Mouse (Mus musculus): ENCODE measurements around the gene Rasgef1b.
A peak's percentile ranks its signal among the peaks of the same experiment; 100 is the strongest.

The Rasgef1b gene

GRCm38 (mm10) chr5:99487009-99487858, 241.6 kb downstream of the Rasgef1b start:
- no peak for DNase-seq

GRCm38 (mm10) chr5:99483162-99483561, 245.7 kb downstream of the Rasgef1b start:
- no peak for DNase-seq

- DNase-seq: no peak
Measured at GRCm38 (mm10) chr5:99482524-99482923, 246.3 kb downstream of the Rasgef1b start.

- no peak for DNase-seq
Measured at GRCm38 (mm10) chr5:99482016-99482415, 246.8 kb downstream of the Rasgef1b start.

GRCm38 (mm10) chr5:99480078-99481031, 248.5 kb downstream of the Rasgef1b start:
- peak; percentile 21 for DNase-seq

GRCm38 (mm10) chr5:99479263-99480077, 249.4 kb downstream of the Rasgef1b start:
- peak; percentile 43 for DNase-seq

GRCm38 (mm10) chr5:99478716-99479115, 250.1 kb downstream of the Rasgef1b start:
- DNase-seq: peak; percentile 10

- DNase-seq: no peak
Measured at GRCm38 (mm10) chr5:99477420-99477815, 251.4 kb downstream of the Rasgef1b start.

- DNase-seq: no peak
Measured at GRCm38 (mm10) chr5:99476640-99477419, 252.0 kb downstream of the Rasgef1b start.

- DNase-seq: no peak
Measured at GRCm38 (mm10) chr5:99472607-99473335, 256.1 kb downstream of the Rasgef1b start.

GRCm38 (mm10) chr5:99471790-99472189, 257.1 kb downstream of the Rasgef1b start:
- DNase-seq: no peak

GRCm38 (mm10) chr5:99470613-99471012, 258.3 kb downstream of the Rasgef1b start:
- no peak for DNase-seq

GRCm38 (mm10) chr5:99459007-99459406, 269.9 kb downstream of the Rasgef1b start:
- no peak for DNase-seq

- no peak for DNase-seq
Measured at GRCm38 (mm10) chr5:99457291-99457690, 271.6 kb downstream of the Rasgef1b start.

- no peak for DNase-seq
Measured at GRCm38 (mm10) chr5:99451939-99452338, 276.9 kb downstream of the Rasgef1b start.

- no peak for DNase-seq
Measured at GRCm38 (mm10) chr5:99451416-99451815, 277.4 kb downstream of the Rasgef1b start.

- no peak for DNase-seq
Measured at GRCm38 (mm10) chr5:99450994-99451393, 277.9 kb downstream of the Rasgef1b start.

GRCm38 (mm10) chr5:99450463-99450862, 278.4 kb downstream of the Rasgef1b start:
- no peak for DNase-seq

- DNase-seq: no peak
Measured at GRCm38 (mm10) chr5:99447481-99447880, 281.4 kb downstream of the Rasgef1b start.

GRCm38 (mm10) chr5:99445242-99445641, 283.6 kb downstream of the Rasgef1b start:
- DNase-seq: no peak

GRCm38 (mm10) chr5:99444777-99445176, 284.1 kb downstream of the Rasgef1b start:
- DNase-seq: no peak
